Mouse (Mus musculus): ENCODE measurements at regions not wholly inside any gene's neighbourhood (a gene's known extent, or its start where the extent isn't known, plus 50 kb on each side); places are given as distances from the start of the nearest gene placed in this dataset.
"Not testable (repeated sequence)": the region's sequence is repeated elsewhere in the genome, so short reads cannot be mapped to it uniquely, and the experiment has no call there.

GRCm38 (mm10) chr2:133793293-133793692 lies 241.3 kb downstream of the Bmp2 start:
- Histone ChIP-seq H3K36me3 (ENCODE audit: control insufficient read depth, insufficient read depth, low read length, poor library complexity, severe bottlenecking) (no peaks in the 10 kb centered on the region), H3K9me3 (ENCODE audit: control insufficient read depth, insufficient read depth, low read depth, low read length) (no peaks in the 10 kb centered on the region), H3K27ac (ENCODE audit: insufficient read depth, low read depth, low read length, poor library complexity, severe bottlenecking) (no peak overlapping the region), H3K4me3 (ENCODE audit: insufficient read depth in 1 of 2, low read depth in 1 of 2, low read length in 2 of 2, poor library complexity in 1 of 2, severe bottlenecking in 1 of 2) (no peak overlapping the region), H3K4me1 (ENCODE audit: control insufficient read depth in 2 of 2, insufficient read depth in 2 of 2, low read length in 2 of 2, poor library complexity in 1 of 2) (no peaks in the 10 kb centered on the region), H3K9ac (ENCODE audit: insufficient read depth, low read depth, low read length, poor library complexity, severe bottlenecking) (no peak overlapping the region)
- in situ Hi-C loops (cut with MboI; ENCODE audit: low sequenced_read_pairs in 2 of 2, unreplicated experiment in 2 of 2) = no loop called here
- DNase-seq (ENCODE audit: low read depth, low spot score) = peak; percentile 8
- no peak for TF ChIP-seq MAFK (IDR thresholded peaks at IDR 0.05; ENCODE audit: insufficient read depth, low read depth, low read length)
- no peak for TF ChIP-seq CHD2 (IDR thresholded peaks at IDR 0.05; ENCODE audit: low read depth, low read length)
- no peak for TF ChIP-seq ZC3H11A (IDR thresholded peaks at IDR 0.05; ENCODE audit: borderline replicate concordance, low read depth, low read length)

GRCm38 (mm10) chr2:133802666-133803065 lies 250.7 kb downstream of the Bmp2 start:
- no peaks in the 10 kb centered on the region for H3K36me3 ChIP-seq (ENCODE audit: control insufficient read depth, insufficient read depth, low read length, poor library complexity, severe bottlenecking)
- no peak for DNase-seq (ENCODE audit: low read depth, low spot score)
- H3K27ac ChIP-seq (ENCODE audit: insufficient read depth, low read depth, low read length, poor library complexity, severe bottlenecking) = no peak overlapping the region
- in situ Hi-C loops (cut with MboI; ENCODE audit: low sequenced_read_pairs in 2 of 2, unreplicated experiment in 2 of 2) = no loop called here
- H3K4me3 ChIP-seq (ENCODE audit: insufficient read depth in 1 of 2, low read depth in 1 of 2, low read length in 2 of 2, poor library complexity in 1 of 2, severe bottlenecking in 1 of 2) = no peak overlapping the region
- TF ChIP-seq ZNF384 (IDR thresholded peaks at IDR 0.05; ENCODE audit: low read depth, low read length) (no peak), MAFK (IDR thresholded peaks at IDR 0.05; ENCODE audit: insufficient read depth, low read depth, low read length) (no peak), HCFC1 (IDR thresholded peaks at IDR 0.05; ENCODE audit: borderline replicate concordance, insufficient read depth, low read length) (no peak), ZC3H11A (IDR thresholded peaks at IDR 0.05; ENCODE audit: borderline replicate concordance, low read depth, low read length) (no peak), CHD2 (IDR thresholded peaks at IDR 0.05; ENCODE audit: low read depth, low read length) (no peak)
- no peaks in the 10 kb centered on the region for H3K4me1 ChIP-seq (ENCODE audit: control insufficient read depth in 2 of 2, insufficient read depth in 2 of 2, low read length in 2 of 2, poor library complexity in 1 of 2)
- H3K9me3 ChIP-seq (ENCODE audit: control insufficient read depth, insufficient read depth, low read depth, low read length) = no peaks in the 10 kb centered on the region
- no peak overlapping the region for H3K9ac ChIP-seq (ENCODE audit: insufficient read depth, low read depth, low read length, poor library complexity, severe bottlenecking)

- Histone ChIP-seq H3K9me3 (ENCODE audit: control insufficient read depth, insufficient read depth, low read depth, low read length) (no peaks in the 10 kb centered on the region), H3K36me3 (ENCODE audit: control insufficient read depth, insufficient read depth, low read length, poor library complexity, severe bottlenecking) (no peaks in the 10 kb centered on the region), H3K4me1 (ENCODE audit: control insufficient read depth in 2 of 2, insufficient read depth in 2 of 2, low read length in 2 of 2, poor library complexity in 1 of 2) (no peaks in the 10 kb centered on the region), H3K9ac (ENCODE audit: insufficient read depth, low read depth, low read length, poor library complexity, severe bottlenecking) (no peak overlapping the region), H3K4me3 (ENCODE audit: insufficient read depth in 1 of 2, low read depth in 1 of 2, low read length in 2 of 2, poor library complexity in 1 of 2, severe bottlenecking in 1 of 2) (no peak overlapping the region), H3K27ac (ENCODE audit: insufficient read depth, low read depth, low read length, poor library complexity, severe bottlenecking) (no peak overlapping the region)
- in situ Hi-C loops (cut with MboI; ENCODE audit: low sequenced_read_pairs in 2 of 2, unreplicated experiment in 2 of 2) = no loop called here
- no peak for DNase-seq (ENCODE audit: low read depth, low spot score)
- TF ChIP-seq CHD2 (IDR thresholded peaks at IDR 0.05; ENCODE audit: low read depth, low read length) = no peak
- no peak for TF ChIP-seq HCFC1 (IDR thresholded peaks at IDR 0.05; ENCODE audit: borderline replicate concordance, insufficient read depth, low read length)
- TF ChIP-seq ZNF384 (IDR thresholded peaks at IDR 0.05; ENCODE audit: low read depth, low read length) = no peak
- no peak for TF ChIP-seq MAFK (IDR thresholded peaks at IDR 0.05; ENCODE audit: insufficient read depth, low read depth, low read length)
- no peak for TF ChIP-seq ZC3H11A (IDR thresholded peaks at IDR 0.05; ENCODE audit: borderline replicate concordance, low read depth, low read length)
Observed at GRCm38 (mm10) chr2:133821418-133821817, 269.5 kb downstream of the Bmp2 start.

- H3K4me1 ChIP-seq (ENCODE audit: control insufficient read depth in 2 of 2, insufficient read depth in 2 of 2, low read length in 2 of 2, poor library complexity in 1 of 2) = no peaks in the 10 kb centered on the region
- DNase-seq (ENCODE audit: low read depth, low spot score) = no peak
- no peak overlapping the region for H3K9ac ChIP-seq (ENCODE audit: insufficient read depth, low read depth, low read length, poor library complexity, severe bottlenecking)
- in situ Hi-C loops (cut with MboI; ENCODE audit: low sequenced_read_pairs in 2 of 2, unreplicated experiment in 2 of 2) = no loop called here
- TF ChIP-seq ZNF384 (IDR thresholded peaks at IDR 0.05; ENCODE audit: low read depth, low read length) (no peak), ZC3H11A (IDR thresholded peaks at IDR 0.05; ENCODE audit: borderline replicate concordance, low read depth, low read length) (no peak), MAFK (IDR thresholded peaks at IDR 0.05; ENCODE audit: insufficient read depth, low read depth, low read length) (no peak), HCFC1 (IDR thresholded peaks at IDR 0.05; ENCODE audit: borderline replicate concordance, insufficient read depth, low read length) (no peak), CHD2 (IDR thresholded peaks at IDR 0.05; ENCODE audit: low read depth, low read length) (no peak)
- H3K9me3 ChIP-seq (ENCODE audit: control insufficient read depth, insufficient read depth, low read depth, low read length) = no peaks in the 10 kb centered on the region
- no peak overlapping the region for H3K27ac ChIP-seq (ENCODE audit: insufficient read depth, low read depth, low read length, poor library complexity, severe bottlenecking)
- no peaks in the 10 kb centered on the region for H3K36me3 ChIP-seq (ENCODE audit: control insufficient read depth, insufficient read depth, low read length, poor library complexity, severe bottlenecking)
- no peak overlapping the region for H3K4me3 ChIP-seq (ENCODE audit: insufficient read depth in 1 of 2, low read depth in 1 of 2, low read length in 2 of 2, poor library complexity in 1 of 2, severe bottlenecking in 1 of 2)
Observed at GRCm38 (mm10) chr2:133829406-133829805, 277.4 kb downstream of the Bmp2 start.

- in situ Hi-C loops (cut with MboI; ENCODE audit: low sequenced_read_pairs in 2 of 2, unreplicated experiment in 2 of 2) = no loop called here
- no peak for DNase-seq (ENCODE audit: low read depth, low spot score)
- Histone ChIP-seq H3K9ac (ENCODE audit: insufficient read depth, low read depth, low read length, poor library complexity, severe bottlenecking) (no peak overlapping the region), H3K36me3 (ENCODE audit: control insufficient read depth, insufficient read depth, low read length, poor library complexity, severe bottlenecking) (no peaks in the 10 kb centered on the region), H3K4me3 (ENCODE audit: insufficient read depth in 1 of 2, low read depth in 1 of 2, low read length in 2 of 2, poor library complexity in 1 of 2, severe bottlenecking in 1 of 2) (no peak overlapping the region), H3K27ac (ENCODE audit: insufficient read depth, low read depth, low read length, poor library complexity, severe bottlenecking) (no peak overlapping the region), H3K4me1 (ENCODE audit: control insufficient read depth in 2 of 2, insufficient read depth in 2 of 2, low read length in 2 of 2, poor library complexity in 1 of 2) (no peaks in the 10 kb centered on the region), H3K9me3 (ENCODE audit: control insufficient read depth, insufficient read depth, low read depth, low read length) (no peaks in the 10 kb centered on the region)
- TF ChIP-seq MAFK (IDR thresholded peaks at IDR 0.05; ENCODE audit: insufficient read depth, low read depth, low read length) = no peak
- no peak for TF ChIP-seq ZNF384 (IDR thresholded peaks at IDR 0.05; ENCODE audit: low read depth, low read length)
- TF ChIP-seq CHD2 (IDR thresholded peaks at IDR 0.05; ENCODE audit: low read depth, low read length) = no peak
- no peak for TF ChIP-seq ZC3H11A (IDR thresholded peaks at IDR 0.05; ENCODE audit: borderline replicate concordance, low read depth, low read length)
- TF ChIP-seq HCFC1 (IDR thresholded peaks at IDR 0.05; ENCODE audit: borderline replicate concordance, insufficient read depth, low read length) = no peak
Observed at GRCm38 (mm10) chr2:133850485-133850884, 298.5 kb downstream of the Bmp2 start.

- H3K9me3 ChIP-seq (ENCODE audit: control insufficient read depth, insufficient read depth, low read depth, low read length); H3K36me3 ChIP-seq (ENCODE audit: control insufficient read depth, insufficient read depth, low read length, poor library complexity, severe bottlenecking); H3K9ac ChIP-seq (ENCODE audit: insufficient read depth, low read depth, low read length, poor library complexity, severe bottlenecking); H3K27ac ChIP-seq (ENCODE audit: insufficient read depth, low read depth, low read length, poor library complexity, severe bottlenecking); H3K4me1 ChIP-seq (ENCODE audit: control insufficient read depth in 2 of 2, insufficient read depth in 2 of 2, low read length in 2 of 2, poor library complexity in 1 of 2); DNase-seq (ENCODE audit: low read depth, low spot score); in situ Hi-C loops (cut with MboI; ENCODE audit: low sequenced_read_pairs in 2 of 2, unreplicated experiment in 2 of 2); H3K4me3 ChIP-seq (ENCODE audit: insufficient read depth in 1 of 2, low read depth in 1 of 2, low read length in 2 of 2, poor library complexity in 1 of 2, severe bottlenecking in 1 of 2): not testable (repeated sequence)
Observed at GRCm38 (mm10) chr2:133874982-133875381, 323.0 kb downstream of the Bmp2 start.

All from ES-E14 (cell line).